Mouse (Mus musculus): ENCODE measurements around the gene Amigo2. TPM values are rescaled to one million over a fixed set of nuclear protein-coding genes. Genes with fewer than 3 reads are reported as not detected.

The Amigo2 gene
- polyA plus RNA-seq, 1 experiment, result 4.9 TPM

DNA sequence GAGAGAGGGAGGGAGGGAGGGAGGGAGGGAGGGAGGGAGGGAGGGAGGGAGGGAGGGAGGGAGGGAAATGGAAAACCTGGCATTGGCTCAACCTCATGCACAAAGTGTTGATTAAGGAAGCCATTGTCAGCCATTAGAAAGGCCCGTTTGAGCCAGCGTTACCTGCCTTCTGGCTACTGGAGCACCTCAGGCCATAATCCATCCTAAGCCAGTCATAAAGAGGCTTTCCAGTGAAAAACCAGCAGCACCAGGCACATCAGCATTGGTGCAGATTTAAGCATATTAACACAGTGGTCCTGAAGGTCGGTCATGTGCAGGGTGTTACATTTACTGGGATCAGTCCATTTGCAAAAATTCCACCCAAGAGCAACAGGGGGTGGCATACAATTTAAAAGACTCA, 25.7 kb upstream of the Amigo2 start:
- Histone ChIP-seq H3K4me3 (replicated peaks; ENCODE audit: extremely low read depth, low read depth, low read length) (no peak overlapping the region), H3K4me1 (ENCODE audit: control insufficient read depth, insufficient read depth, low read length) (peaks cover 11% of the 10 kb centered on the region; the same call in 1 of the 2 replicates)
- DNase-seq, result no peak
- 82% methylated on average over 3 of the region's 3 CpGs for WGBS
- TF ChIP-seq CTCF (IDR thresholded peaks at IDR 0.05; ENCODE audit: insufficient read depth, low read length) (no peak), POLR2A (IDR thresholded peaks at IDR 0.05; ENCODE audit: borderline replicate concordance, extremely low read depth, low read depth, low read length) (no peak)

DNA sequence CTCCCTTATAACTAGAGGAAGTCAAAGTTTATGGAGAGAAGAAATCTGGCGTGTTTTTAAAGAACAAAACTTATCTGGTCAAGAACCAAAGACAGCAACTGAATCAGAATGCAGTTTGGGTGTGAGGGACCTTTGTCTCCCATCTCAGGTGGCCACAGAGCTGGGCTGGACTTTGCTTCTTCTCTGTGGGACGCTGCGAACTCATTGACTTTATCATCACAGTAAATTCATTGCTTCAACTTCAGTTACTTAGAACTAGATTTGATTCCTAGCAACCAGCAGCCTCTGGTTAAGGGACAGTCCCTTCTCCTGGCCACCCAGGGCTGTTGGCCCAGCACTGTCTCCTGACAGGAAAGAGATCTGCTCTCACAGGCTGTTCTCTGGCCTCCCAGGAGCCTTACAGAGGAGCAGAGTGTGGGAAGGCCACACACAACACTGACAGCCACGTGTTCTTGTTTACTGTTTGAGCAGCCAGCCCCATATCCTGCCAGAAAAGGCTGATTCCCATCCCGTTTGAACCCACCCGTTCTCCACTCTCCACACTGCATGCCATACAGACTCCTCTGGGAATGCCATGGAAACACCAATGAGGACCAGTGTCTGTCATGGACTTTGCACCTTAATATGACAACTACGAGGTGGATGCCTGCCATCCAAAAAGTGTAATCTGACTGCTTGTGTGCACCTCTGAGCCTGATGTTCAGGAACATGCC, 25.1 kb upstream of the Amigo2 start:
- H3K4me1 ChIP-seq (ENCODE audit: control insufficient read depth, insufficient read depth, low read length), result peaks cover 11% of the 10 kb centered on the region; the same call in 1 of the 2 replicates
- WGBS, result 38% methylated on average over 7 of the region's 7 CpGs
- no peak overlapping the region for H3K4me3 ChIP-seq (replicated peaks; ENCODE audit: extremely low read depth, low read depth, low read length)
- DNase-seq, result no peak
- TF ChIP-seq CTCF (IDR thresholded peaks at IDR 0.05; ENCODE audit: insufficient read depth, low read length), result no peak
- TF ChIP-seq POLR2A (IDR thresholded peaks at IDR 0.05; ENCODE audit: borderline replicate concordance, extremely low read depth, low read depth, low read length), result no peak

DNA sequence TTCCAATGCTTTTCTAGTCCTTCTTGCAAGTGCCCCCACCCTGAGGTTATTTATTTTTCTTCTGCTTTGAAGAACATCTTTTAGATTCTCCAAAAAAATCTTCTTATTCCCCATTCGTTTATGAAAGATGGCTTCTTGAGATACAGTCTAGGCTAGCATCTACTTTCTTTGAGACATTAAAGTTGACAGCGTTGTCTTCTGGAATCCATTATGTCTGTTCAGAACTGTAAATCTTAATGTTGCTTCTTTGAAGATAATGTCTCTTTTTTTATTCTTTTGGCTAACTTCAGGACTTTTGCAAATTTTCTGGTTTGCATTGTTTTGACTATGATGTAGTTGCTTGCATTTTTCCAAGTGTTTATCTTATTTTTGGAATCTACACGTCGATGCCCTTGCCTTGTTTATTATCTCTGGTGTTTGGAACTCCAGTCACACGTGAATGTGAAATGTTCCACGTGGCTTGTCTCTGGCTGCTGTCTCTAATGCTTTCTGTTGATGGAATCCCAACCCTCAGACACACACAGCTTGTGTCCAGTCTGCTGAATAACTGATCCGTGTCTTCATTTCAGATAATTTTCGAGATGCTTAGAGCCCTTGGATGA, 20.1 kb upstream of the Amigo2 start:
- no peak overlapping the region for H3K4me3 ChIP-seq (replicated peaks; ENCODE audit: extremely low read depth, low read depth, low read length)
- H3K4me1 ChIP-seq (ENCODE audit: control insufficient read depth, insufficient read depth, low read length), result peaks cover 9% of the 10 kb centered on the region; the same call in 1 of the 2 replicates
- TF ChIP-seq CTCF (IDR thresholded peaks at IDR 0.05; ENCODE audit: insufficient read depth, low read length) (no peak), POLR2A (IDR thresholded peaks at IDR 0.05; ENCODE audit: borderline replicate concordance, extremely low read depth, low read depth, low read length) (no peak)
- DNase-seq, result no peak
- 46% methylated on average over 8 of the region's 8 CpGs for WGBS

DNA sequence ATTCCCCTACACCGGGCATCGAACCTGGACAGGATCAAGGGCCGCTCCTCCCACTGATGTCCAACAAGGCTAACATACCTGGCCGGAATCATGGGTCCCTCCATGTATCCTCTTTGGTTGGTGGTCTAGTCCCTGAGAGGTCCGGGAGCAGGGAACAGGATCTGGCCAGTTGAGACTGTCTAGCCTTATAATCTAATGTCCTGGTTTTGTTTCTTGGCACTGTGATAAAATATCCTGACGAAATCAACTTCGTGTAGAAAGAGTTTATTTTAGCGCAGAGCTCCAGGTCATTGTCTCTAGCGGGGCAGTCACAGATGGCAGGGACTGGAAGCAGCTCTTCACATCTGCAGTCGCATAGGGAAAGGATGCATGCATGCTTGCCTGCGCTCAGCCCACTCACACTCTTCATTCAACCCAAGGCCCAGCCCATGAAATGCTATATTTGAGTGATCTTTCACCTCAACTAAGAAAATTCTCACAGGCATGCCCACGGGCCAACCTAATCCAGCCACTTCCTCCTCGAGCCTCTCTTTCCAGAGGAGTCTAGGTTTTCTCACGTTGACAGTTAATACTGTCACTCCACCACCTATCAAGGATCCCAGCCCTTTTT, 19.3 kb upstream of the Amigo2 start:
- no peak for DNase-seq
- Histone ChIP-seq H3K4me1 (ENCODE audit: control insufficient read depth, insufficient read depth, low read length) (peaks cover 9% of the 10 kb centered on the region; the same call in 1 of the 2 replicates), H3K4me3 (replicated peaks; ENCODE audit: extremely low read depth, low read depth, low read length) (no peak overlapping the region)
- TF ChIP-seq POLR2A (IDR thresholded peaks at IDR 0.05; ENCODE audit: borderline replicate concordance, extremely low read depth, low read depth, low read length), result no peak
- no peak for TF ChIP-seq CTCF (IDR thresholded peaks at IDR 0.05; ENCODE audit: insufficient read depth, low read length)
- 49% methylated on average over 14 of the region's 14 CpGs for WGBS

DNA sequence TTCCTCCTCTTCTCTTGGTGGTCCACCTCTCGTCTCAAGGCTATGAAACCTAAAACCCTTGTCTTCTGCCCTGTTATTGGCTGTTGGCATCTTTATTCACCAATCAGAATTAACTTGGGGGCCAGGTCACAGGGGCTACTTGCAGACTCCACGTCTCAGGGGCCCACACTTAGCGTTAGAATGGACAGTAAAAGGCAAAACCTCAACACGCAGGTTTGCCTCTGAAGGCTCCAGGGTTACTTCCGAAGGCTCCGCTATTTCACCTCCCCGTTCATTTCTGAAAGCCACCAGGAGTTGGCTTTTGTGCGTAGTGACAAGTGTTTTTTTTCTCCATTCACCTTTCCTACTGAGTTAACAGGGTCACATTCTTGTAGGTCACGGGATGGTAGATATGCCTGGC, 15.2 kb upstream of the Amigo2 start:
- Histone ChIP-seq H3K4me1 (ENCODE audit: control insufficient read depth, insufficient read depth, low read length) (peaks cover 3% of the 10 kb centered on the region; the same call in 1 of the 2 replicates), H3K4me3 (replicated peaks; ENCODE audit: extremely low read depth, low read depth, low read length) (no peak overlapping the region)
- DNase-seq, result no peak
- no peak for TF ChIP-seq CTCF (IDR thresholded peaks at IDR 0.05; ENCODE audit: insufficient read depth, low read length)
- TF ChIP-seq POLR2A (IDR thresholded peaks at IDR 0.05; ENCODE audit: borderline replicate concordance, extremely low read depth, low read depth, low read length), result no peak
- WGBS, result 88% methylated on average over 9 of the region's 9 CpGs

DNA sequence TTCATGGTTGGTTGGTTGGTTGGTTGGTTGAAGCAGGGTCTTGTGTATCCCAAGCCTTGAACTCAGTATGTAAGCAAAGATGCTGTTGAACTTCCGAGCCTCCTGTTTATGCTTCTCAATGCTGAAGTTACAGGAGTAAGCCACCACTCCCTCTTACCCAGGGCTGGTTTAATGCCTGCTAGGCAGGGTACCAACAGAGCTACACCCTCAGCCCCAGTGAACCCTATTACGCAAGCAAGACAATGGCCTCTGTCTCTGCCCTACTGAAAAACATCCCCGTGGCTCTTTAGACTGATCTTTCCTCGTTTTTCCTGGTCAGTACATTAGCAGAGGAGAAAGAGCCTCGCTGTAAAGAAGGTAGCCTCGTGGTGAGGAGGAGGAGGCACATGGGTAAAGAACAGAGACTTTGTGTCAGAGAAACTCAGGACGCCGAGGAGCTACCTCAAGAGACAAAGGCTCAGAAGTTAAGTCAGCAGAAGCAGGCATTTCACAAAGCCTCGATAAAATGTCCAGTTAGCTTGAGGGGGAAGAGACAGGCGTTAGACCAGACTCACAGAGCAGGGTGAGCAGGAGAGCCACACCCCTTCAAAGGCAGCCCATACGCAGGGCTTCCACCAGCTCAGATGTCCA, 13.0 kb upstream of the Amigo2 start:
- peaks cover 9% of the 10 kb centered on the region; the same call in 1 of the 2 replicates for H3K4me1 ChIP-seq (ENCODE audit: control insufficient read depth, insufficient read depth, low read length)
- TF ChIP-seq CTCF (IDR thresholded peaks at IDR 0.05; ENCODE audit: insufficient read depth, low read length) (no peak), POLR2A (IDR thresholded peaks at IDR 0.05; ENCODE audit: borderline replicate concordance, extremely low read depth, low read depth, low read length) (no peak)
- 67% methylated on average over 11 of the region's 11 CpGs for WGBS
- DNase-seq, result no peak
- H3K4me3 ChIP-seq (replicated peaks; ENCODE audit: extremely low read depth, low read depth, low read length), result no peak overlapping the region

DNA sequence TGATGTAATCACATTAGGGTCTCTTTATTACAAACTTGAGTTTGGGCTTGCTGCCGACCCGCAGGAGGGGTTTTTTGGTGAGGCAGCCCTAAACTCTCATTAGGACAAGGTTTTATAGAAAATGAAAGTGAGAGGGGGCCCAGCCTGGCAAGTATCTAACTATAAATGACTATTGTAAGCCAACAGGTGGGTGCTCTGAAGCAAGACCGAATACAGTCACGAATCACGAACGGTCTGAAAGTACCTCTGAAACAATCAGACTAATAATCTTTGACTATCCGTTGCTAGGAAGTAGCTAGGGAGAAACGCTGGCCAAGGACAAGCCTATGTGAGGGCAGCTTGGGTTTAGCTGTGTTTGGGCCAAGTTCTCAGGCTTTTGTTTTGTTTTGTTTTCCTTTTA, 12.2 kb upstream of the Amigo2 start:
- H3K4me1 ChIP-seq (ENCODE audit: control insufficient read depth, insufficient read depth, low read length), result peaks cover 9% of the 10 kb centered on the region; the same call in 1 of the 2 replicates
- 43% methylated on average over 8 of the region's 8 CpGs for WGBS
- TF ChIP-seq POLR2A (IDR thresholded peaks at IDR 0.05; ENCODE audit: borderline replicate concordance, extremely low read depth, low read depth, low read length), result no peak
- no peak for TF ChIP-seq CTCF (IDR thresholded peaks at IDR 0.05; ENCODE audit: insufficient read depth, low read length)
- no peak overlapping the region for H3K4me3 ChIP-seq (replicated peaks; ENCODE audit: extremely low read depth, low read depth, low read length)
- no peak for DNase-seq

DNA sequence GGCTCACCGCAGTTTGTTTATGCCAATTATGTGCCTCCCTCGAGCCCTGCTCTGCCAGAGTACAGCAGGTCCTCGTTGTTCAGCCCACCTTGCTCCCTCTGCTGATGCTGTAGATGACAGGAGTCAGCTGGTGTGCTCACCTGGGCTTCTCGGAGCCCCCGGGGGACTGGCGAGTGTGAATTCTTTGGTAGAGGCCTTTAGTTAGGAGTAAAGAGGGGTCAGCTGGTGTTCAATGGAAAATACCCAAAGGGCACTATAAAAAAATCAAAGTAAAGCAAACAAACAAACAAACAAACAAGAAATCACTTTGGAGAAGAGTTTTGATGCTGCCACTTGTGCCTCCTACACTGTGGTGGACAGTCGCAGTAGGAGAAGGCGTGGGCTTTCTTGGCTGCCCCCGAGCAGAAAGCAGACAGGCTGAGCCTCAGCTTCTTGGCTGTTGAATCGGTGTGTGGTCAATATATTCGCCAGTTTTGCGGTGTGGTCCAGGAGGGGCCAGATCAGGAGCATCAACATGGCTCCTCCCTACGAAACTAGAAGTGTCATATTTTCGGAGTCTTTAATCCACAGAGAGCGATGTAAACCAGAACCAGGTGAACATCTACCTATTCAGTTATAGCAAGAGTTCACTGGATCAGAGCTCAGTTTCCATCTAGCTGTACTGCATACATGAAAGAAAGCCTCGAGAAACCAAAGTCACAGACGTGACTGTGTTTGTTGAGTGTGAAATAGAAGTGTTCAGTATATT, 11.6 kb upstream of the Amigo2 start:
- no peak overlapping the region for H3K4me3 ChIP-seq (replicated peaks; ENCODE audit: extremely low read depth, low read depth, low read length)
- 83% methylated on average over 17 of the region's 17 CpGs for WGBS
- H3K4me1 ChIP-seq (ENCODE audit: control insufficient read depth, insufficient read depth, low read length), result peaks cover 12% of the 10 kb centered on the region
- TF ChIP-seq POLR2A (IDR thresholded peaks at IDR 0.05; ENCODE audit: borderline replicate concordance, extremely low read depth, low read depth, low read length) (no peak), CTCF (IDR thresholded peaks at IDR 0.05; ENCODE audit: insufficient read depth, low read length) (no peak)
- DNase-seq, result no peak

Data from lung, adult 2 months (tissue).